Mouse (Mus musculus): ENCODE data around the gene Ets2.
"Not testable (repeated sequence)": the region's sequence is repeated elsewhere in the genome, so short reads cannot be mapped to it uniquely, and the experiment has no call there.

The Ets2 gene

GRCm38 (mm10) chr16:95764041-95764440, 62.2 kb downstream of the Ets2 start:
- in situ Hi-C loops (cut with MseI, MboI), result not testable (repeated sequence)

- in situ Hi-C loops (cut with MseI, MboI), result no loop called here
Observed at GRCm38 (mm10) chr16:95766181-95766580, 64.3 kb downstream of the Ets2 start.

GRCm38 (mm10) chr16:95767246-95767645, 65.4 kb downstream of the Ets2 start:
- in situ Hi-C loops (cut with MseI, MboI), result no loop called here

GRCm38 (mm10) chr16:95769066-95769995, 67.5 kb downstream of the Ets2 start:
- in situ Hi-C loops (cut with MseI, MboI), result no loop called here

GRCm38 (mm10) chr16:95769996-95770334, 68.1 kb downstream of the Ets2 start:
- in situ Hi-C loops (cut with MseI, MboI), result no loop called here

- in situ Hi-C loops (cut with MseI, MboI), result no loop called here
Observed at GRCm38 (mm10) chr16:95770402-95770801, 68.5 kb downstream of the Ets2 start.

All from mouse trophoblast stem cell (cell line).